Mouse (Mus musculus) fat pad, adult 2 months (tissue): Measurements from ENCODE around the gene Gphb5.
"Not testable (repeated sequence)": the region's sequence is repeated elsewhere in the genome, so short reads cannot be mapped to it uniquely, and the experiment has no call there.

Experiments
- DNase-seq: peaks from one replicate; pipeline ENCODE4 v3.0.0-alpha.2; 2011; ENCODE audit warnings: low read depth, low spot score; ENCODE audit errors: extremely low read depth

Gphb5 gene

DNA sequence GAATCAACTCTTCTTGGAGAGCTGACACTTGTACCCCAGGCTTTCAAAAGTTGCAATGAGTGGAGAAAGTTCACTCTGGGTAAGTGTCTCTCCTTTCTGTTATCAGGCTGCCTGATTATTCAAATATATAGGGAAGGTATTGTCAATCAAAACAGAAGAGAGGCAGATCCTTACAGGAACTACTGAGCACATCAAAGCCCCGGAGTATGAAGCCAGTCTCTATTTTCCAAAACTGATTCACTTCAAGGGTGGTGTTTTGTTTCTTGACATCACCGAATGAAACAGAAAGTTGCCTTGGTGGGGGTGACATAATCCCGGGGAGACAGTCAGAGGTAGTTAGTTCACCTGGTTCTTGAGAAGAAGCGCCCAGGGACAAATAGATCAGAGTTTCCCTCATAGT, at the start of gene Gphb5:
Gphb5 (minus strand) TSS at position 101 of the 400 bp plus-strand sequence.
- DNase-seq: no peak

DNA sequence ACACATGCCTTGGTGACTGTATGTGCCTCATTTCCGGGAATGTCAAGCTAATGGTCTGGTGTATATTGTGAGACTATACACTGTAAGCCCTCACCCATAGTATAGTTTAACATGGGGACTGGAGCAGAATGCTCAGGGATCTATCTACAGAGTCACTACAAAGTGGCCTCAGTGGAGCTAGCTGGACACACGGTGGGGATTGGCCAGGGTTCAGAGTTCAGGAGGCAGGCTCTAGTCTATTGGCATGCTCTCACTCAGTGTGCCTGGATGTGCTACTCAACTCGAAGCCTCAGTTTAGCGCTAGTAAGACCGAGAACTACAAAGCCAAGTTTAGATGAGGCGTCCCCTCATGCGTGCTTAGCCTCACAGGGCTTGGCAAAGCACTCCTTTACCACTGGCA, 49.6 kb upstream of the Gphb5 start:
- DNase-seq: no peak

DNA sequence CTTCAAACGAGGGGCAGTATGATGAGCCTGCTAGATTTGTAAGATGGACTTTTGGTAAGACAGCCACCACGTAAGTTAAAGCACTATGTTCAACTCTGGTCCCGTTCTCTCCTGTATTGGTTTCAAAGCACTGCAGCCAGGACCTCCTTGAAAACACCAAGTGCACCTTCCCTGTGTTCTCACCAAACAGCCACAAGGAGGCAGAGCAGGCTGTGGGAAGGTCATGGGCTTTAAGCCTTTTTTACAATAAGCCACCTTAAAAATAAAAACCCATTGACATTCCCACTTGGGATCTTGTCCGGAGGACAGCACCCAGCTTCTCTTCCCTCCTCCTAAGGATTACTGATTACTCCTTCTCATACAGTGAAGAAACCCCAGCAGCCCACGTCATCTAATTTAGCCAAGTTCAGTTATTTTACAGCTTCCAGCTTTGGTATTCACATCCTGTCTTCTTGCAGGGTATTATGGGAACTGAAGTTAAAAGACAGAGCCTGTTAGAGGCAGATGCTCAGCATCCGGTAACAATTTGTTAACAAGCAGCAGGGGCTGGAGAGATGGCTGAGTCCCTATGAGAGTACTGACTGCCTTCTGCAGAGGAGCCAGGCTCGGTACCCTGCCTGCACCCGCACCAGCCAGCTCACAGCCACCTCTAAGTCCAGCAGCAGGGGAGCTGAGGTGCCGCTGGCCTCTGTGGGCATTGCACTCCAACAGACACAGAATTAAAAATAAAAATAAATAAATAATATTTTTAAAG, 47.6 kb upstream of the Gphb5 start:
- no peak for DNase-seq

DNA sequence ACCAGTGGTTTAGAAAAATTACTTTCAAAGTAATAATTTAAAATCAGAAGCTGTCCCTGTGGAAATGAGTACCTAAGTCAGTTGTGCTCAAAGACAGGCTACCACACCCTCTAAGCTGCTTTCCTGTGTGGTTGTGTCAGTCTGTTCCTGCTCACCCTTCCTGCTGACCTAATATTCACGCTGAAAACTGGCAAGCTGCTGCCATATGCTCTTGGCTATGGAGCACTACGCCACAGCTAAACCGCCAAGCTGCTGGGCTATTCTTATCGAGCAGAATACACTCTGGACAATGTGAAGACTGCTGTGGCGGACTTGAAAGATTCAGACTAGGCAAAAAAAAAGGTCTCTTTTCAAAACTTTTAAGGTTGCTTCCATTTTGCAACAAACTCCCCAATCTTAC, 44.0 kb upstream of the Gphb5 start:
- no peak for DNase-seq

DNA sequence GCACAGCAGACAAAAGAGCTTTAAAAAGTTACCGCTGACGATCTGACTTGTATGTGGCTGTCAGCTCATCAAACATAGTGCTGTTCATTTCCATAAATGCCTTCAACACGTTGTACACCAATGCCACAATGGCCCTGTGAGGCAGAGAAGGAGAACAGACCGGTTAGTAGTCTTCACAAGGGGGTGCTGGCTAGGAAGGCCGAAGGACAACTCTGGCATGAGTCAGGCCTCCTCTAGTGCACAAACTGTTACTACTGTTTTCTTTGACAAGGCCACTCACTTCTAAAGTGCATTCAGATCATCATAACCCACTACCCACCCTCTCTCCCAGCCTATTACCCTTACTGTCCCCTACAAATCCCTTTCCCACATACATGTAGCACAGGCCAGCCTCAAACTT, 43.1 kb upstream of the Gphb5 start:
- DNase-seq: no peak

DNA sequence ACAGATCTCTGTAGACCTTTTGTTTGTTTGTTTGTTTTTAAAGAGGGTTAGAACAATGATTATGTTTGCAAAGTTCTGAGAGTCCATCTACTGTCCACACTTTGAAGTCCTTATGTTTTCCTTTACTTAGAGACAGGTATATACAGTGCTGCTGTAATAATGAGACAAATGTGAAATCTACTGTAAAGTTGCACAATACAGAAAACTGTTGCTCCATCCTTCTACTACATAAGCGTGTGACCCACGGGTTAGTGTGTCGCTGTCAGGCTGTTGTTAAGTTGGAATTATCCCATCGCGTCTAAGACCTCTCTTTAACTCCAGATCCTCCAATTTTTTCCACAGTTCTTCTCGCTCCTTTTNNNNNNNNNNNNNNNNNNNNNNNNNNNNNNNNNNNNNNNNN, 36.9 kb upstream of the Gphb5 start:
- DNase-seq: peak; percentile 47

DNA sequence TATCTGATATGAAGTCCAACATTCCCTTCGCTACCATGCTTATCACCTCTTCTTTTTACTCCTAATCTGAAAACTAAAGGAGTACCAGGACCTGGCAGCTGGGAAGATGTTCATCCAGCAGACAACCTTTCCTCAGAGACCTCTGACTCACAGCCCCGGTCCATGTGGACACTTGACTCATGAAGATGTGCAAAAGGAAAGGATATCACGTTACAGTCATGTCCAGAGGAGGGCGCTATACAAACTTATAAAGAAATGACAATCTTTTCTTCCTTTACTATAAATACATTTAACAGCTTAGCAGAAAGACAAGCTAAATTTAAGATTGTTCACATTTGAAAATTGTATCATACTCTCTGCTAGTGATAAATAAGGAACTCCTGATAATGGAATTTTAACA, 36.4 kb upstream of the Gphb5 start:
- DNase-seq: no peak

DNA sequence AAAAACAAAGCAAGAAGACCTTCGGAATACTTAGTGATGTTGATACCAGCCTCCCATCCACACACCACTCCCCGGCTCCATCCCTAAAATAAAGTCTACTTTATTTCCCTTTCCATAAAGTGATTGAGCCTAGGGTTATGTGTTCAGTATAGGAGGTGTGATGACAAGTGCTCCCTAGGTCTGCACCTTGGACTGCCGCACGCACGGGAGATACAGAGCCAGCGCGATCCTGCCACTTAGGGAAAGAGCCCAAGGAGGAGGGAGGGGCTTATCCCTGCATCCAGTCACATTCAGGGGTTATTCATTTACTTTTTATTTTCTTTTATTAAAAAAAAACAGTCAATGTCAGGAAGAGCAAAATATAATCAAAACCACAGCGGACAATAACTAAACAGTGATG, 34.0 kb upstream of the Gphb5 start:
- no peak for DNase-seq

DNA sequence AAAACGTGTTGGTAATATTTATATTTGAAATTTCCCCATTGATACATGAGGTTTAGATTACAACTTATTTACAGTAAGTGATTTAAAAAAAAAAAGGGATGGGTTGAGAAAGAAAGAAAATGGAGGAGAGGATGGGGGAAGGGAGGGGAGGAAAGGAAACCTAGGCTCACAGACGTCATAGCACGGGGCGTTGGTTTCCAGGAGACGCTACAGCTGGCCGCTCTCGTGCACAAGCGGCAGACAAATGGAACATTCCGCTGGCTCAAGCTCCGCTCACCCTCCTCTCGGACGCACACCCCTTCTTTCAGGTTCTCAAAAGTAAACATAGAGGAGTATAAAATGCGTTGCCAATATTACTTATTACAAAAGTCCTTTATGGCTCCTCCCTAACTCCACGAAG, 33.4 kb upstream of the Gphb5 start:
- no peak for DNase-seq

DNA sequence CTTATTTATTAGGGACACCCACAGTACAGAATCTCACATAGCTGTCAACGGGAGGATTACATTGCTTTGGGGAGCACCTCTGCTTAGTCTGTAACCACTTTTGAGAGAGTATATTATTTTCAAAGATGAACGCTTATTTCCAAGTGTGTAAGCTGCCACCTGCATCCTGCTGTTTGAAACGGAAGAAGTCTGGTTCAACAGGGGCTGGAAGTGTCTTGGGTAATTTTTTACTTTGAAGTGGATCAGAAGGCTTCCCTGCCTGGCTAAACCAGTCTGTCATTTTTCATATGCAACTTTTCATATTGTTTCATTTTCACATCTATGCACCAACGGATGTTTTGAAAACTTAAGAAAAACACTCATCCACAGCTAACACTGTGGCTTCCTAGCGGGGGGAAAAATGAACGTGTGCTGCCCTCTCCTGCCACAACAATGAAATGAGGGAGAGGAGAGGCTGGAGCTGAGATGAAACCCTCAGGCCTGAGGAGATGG, 32.9 kb upstream of the Gphb5 start:
- no peak for DNase-seq

DNA sequence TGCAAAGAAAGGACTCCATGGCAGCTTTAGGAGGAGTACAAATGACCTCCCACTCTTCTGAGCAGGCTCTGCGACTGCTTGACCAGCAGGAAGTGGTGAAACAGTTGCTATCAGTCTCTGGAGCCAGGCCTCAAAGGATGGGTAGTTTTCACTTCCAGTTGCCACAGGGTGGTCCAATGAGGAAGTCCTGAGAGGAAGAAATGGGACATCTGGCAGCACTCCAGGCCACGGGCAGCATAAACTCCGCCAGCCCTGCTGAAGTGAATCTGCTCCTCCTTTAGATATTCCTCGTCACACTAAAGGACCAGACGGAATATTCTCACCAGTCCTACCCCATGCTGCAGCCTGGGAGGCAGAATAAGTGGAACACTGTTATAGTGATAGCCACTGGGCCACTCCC, 32.3 kb upstream of the Gphb5 start:
- no peak for DNase-seq

DNA sequence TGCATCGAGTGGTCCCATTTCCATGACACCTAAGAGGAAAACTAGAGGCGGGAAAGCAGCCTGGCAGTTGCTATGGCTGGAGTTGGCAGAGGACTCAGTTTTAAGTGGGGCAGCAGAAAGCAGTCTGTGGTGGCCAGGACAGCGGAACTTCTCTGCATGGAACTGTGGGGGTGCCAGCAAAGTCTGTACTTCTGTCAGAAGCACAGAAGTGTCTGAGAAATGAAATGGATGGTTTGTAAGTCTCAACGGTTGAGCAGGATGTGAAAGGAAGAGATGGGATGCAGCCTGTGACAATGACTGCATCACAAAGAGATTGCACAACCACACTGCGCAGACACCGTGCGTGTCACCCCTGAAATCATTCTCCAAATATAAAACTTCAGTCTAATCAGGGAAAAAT, 29.7 kb upstream of the Gphb5 start:
- DNase-seq: no peak

DNA sequence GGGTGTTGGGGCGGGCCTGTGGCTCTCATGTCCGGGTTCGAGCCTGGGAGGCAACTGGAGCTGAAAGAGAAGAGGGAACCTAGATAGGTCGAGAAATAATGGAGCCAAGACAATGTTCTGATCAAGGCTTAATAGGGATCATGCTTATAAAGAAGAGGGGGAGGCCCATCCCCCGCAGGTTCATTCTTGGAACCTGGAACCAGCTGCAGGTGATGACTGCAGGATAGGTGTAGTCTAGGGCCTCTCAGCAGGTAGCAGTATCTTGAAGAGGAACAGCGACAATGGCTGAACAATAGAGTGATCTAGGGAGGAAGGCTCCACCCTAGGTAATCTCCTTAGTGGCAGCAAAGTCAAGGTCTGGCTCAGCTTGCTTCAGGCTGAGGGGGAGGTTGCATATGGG, 15.8 kb upstream of the Gphb5 start:
- not testable (repeated sequence) for DNase-seq

DNA sequence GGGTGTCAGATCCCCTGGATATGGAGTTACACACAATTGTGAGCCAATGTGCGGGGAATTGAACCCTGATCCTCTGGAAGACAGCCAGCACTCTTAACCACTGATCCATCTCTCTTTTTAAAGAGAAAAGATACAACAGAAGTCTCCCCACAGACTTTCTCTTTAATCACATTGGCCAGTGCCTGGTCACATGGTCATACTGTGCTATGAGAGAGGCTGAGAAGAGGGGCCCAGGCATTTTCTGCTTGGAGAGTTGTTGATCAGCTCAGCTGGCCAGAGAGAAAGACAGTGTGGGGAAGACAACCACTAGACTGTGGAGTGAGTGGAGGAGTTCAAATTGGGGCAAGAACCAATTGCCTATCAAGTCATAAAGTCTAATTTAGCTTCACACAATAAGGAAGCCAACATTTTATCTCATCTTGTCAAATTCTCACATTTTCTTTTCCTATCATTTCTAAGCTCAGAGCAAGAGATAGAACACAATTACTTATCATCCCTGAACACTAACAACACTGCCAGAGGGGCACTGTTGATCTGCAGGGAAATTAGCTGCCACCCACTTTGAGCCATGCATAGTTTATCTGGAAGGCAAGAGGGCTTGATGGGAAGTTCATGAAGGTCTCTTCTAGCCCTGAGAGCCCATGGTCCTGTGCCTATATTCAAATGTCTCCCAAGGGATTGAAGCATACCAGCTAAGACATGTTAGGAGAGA, 13.3 kb upstream of the Gphb5 start:
- no peak for DNase-seq

DNA sequence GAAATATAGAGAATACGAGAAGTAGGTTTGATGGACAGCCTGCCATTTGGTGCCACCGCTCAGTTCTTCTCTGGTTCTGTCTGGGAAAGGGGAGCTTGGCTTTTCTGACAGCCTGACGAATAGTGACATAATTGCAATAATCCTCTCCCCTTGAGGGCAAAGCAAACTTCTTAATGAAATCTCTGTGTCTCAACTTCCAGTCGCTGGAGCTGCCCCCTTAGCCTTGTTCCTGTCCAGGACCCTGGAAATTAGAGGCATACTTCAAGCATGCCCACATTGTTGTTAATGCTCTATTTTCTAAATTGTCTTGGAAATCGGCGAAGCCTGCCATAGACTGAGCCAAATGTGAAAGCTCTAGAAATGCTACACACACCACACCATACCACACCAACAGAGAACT, 12.1 kb upstream of the Gphb5 start:
- no peak for DNase-seq

DNA sequence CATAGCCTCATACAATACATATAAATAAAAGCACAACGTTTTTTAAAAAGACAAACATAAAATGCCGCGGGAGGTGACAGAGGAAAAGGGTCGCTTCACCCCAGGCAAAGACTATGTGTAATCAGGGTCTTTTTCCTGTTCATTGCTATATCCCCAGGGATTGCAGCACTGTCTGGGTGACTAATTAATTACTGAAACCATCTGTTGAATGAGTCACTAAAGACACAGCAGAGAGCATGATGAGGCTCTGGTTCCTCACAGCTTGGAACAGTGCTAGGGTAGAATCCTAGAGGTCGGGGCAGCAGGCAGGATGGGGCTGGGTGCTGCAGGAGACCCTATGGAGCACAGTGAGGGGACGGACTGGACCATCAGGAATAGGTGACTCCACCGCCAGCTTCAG, 9.3 kb upstream of the Gphb5 start:
- no peak for DNase-seq

DNA sequence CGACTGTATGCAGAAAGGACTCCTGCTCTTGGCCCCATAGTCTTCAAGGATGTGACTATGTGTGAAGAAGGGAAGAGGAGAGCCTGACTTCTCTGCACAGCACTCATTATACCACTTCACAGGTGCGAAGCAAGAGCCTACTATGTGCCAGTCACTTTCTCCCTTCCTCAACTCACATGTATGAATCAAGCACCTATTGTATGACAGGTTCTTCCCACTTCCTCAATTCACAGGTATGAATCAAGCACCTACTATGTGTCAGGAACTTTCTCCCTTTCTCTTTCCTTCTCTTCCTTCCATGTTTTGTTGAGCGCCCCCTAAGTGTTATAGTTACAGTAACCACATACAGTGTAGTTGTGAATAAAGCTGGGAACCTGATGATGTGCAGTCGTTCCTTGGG, 8.2 kb upstream of the Gphb5 start:
- no peak for DNase-seq

DNA sequence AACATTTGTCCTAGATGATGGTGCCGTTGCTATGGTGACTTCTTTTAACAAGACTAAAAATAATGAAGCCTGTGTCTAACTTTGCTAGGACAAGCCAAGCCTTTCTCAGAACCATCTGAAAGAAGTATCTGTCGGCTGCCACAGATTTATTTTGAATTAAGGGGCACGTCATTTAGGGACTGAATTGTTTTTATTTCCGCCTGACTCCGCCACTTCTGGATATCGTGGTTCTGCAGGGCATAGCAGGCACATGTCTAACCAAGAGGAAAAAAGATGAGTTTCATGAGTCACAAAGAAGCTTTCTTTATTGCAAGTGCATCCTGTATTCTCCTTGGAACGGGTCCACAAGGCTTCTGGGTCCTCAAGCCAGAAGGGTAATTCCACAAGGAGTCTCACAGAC, 7.8 kb upstream of the Gphb5 start:
- no peak for DNase-seq

DNA sequence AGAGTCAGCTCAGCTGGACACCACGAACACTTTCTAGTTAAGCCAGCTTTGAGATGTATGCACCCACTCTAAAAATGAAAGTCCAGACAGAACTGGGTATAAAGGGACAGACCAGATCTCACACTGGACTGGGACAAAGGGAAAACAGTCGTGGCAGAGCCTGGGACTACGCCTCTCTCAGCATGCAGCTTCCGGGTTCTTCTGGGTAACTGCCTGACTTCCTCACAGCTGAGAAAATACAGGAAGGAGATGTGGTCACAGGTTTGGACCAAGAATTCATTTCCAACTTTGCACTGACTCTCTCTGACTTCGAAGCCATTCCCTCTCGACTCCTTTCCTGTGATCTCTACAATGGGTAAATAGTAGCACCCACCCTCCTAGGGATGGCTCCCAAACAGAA, 1.6 kb downstream of the Gphb5 start:
- no peak for DNase-seq

DNA sequence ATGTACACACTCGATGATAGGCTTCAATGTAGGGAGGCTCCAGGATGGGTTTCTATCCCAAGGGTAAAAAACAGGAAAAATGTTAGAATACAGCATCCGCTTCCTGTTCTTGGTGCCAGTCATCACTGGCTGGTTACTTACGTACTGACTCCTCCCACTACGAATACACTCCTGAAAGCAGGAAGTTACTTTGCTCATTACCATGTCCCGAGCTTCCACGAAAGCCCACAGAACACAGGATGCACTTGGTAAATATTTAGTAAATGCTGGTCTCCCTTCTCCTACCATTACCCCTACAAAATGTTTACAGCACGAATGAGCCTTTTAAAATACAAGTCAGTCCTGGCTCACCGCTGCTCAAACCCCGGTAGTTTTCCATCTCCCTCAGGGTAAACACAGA, 3.6 kb downstream of the Gphb5 start:
- no peak for DNase-seq

DNA sequence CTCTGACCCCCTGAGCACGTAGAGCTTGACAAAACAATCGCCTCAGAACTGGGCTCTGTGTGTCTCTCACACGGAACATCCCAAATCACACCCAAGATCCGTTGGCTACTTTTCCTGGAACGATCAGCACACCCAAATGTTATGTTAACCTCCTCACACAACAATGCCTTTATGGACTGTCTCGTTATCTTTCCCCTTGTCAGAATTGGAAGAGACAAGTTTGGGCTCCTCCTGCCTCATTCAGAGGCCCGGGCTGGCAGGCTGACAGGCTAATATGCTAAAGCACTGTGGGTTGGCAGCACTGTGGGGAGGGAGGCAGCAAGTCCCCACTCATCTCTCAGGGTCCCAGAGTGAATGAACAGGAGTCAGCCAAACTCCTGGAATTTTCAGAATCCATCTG, 19.5 kb downstream of the Gphb5 start:
- peak; percentile 16 for DNase-seq

DNA sequence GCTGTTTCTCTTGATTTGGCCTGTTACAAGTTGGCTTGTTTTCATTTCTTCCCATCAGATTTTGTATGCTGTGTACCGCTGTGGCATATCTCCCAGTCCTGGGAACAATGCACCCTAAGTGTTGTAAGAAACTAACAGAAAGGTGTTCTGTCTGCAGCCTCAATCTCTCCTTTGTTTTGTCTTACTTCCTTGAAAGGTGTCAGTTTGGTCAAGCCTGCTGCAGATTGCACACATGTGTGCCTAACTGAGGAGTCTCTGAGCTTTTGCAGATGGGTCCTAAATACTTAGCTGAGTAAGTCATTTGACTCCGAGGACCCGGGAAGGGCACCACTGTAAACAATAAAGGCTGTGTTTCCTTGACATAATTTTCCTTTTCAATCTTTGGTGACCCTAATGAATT, 20.0 kb downstream of the Gphb5 start:
- no peak for DNase-seq
